Mouse (Mus musculus) hindbrain, embryonic 15.5 days (tissue): ENCODE results near the gene Prickle2. TPM values are rescaled to one million over a fixed set of nuclear protein-coding genes. Genes with fewer than 3 reads are reported as not detected.

Experiments
- ATAC-seq: fragments of 200-750 bp; cut with Nextera tagmentation; 2 replicates; pipeline ENCODE4 v1.8.0; 2017; ENCODE audit warnings: low read depth, moderate number of reproducible peaks, moderate TSS enrichment; ENCODE audit not compliant: low FRiP score
- H3K27ac ChIP-seq: fragments of 300-500 bp; sonication (generic); replicated peaks from 2 replicates; pipeline ENCODE4 v1.5.1; 2015; ENCODE audit warnings: mild to moderate bottlenecking, inconsistent platforms
- H3K27me3 ChIP-seq: fragments of 300-500 bp; sonication (generic); 2 replicates; pipeline ENCODE4 v1.6.1; 2015; ENCODE audit warnings: control low read depth, inconsistent platforms
- H3K36me3 ChIP-seq: fragments of 300-500 bp; sonication (generic); 2 replicates; pipeline ENCODE4 v1.6.1; 2015; ENCODE audit warnings: control low read depth, inconsistent platforms
- H3K4me1 ChIP-seq: fragments of 300-500 bp; sonication (generic); replicated peaks from 2 replicates; pipeline ENCODE4 v1.6.1; 2015; ENCODE audit warnings: control low read depth, inconsistent platforms
- H3K4me2 ChIP-seq: fragments of 300-500 bp; sonication (generic); 2 replicates; pipeline ENCODE4 v1.6.1; 2015; ENCODE audit warnings: moderate library complexity, mild to moderate bottlenecking, inconsistent platforms
- H3K4me3 ChIP-seq: fragments of 300-500 bp; sonication (generic); 2 replicates; pipeline ENCODE4 v1.5.1; 2015; ENCODE audit warnings: mild to moderate bottlenecking, inconsistent platforms
- H3K9ac ChIP-seq: fragments of 300-500 bp; sonication (generic); 2 replicates; pipeline ENCODE4 v1.6.1; 2015; ENCODE audit warnings: inconsistent platforms
- H3K9me3 ChIP-seq: fragments of 300-500 bp; sonication (generic); 2 replicates; pipeline ENCODE4 v1.6.1; 2016; ENCODE audit warnings: control low read depth, inconsistent platforms
- WGBS: fragments of 180-500 bp; shearing (Covaris S2); methylation state at CpG from one replicate; pipeline ENCODE4 v1.1.7; 2015; 5-methylcytosine and 5-hydroxymethylcytosine counted together
- polyA plus RNA-seq: library from polyadenylated mRNA; unstranded; fragments of >200 nt; fragmentation: Nextera tagmentation; extraction: Ambion mirVana; gene quantifications from 2 replicates; pipeline ENCODE4 v1.2.1, GENCODE M21; 2015

The Prickle2 gene
- 15.2 and 16.1 TPM in 2 replicates for polyA plus RNA-seq

DNA sequence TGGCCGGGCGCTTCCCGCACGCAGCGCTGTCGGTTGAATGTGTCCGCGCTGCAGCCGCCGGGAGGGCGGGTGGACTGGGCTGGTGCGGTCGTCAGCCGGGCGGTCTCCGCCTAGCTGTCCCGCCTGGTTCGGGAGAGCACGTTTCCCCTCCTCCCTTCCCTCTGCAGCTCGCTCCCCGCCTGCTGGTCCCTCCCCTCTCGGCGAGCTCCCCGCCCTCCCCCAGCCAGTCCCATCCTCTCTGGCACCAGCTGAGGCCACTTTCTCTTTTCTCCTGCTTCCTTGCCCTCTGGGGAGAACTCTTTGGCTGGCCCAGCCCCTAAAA is at the start of gene Prickle2:
Gene Prickle2, minus strand, starts transcription at position 11 of the 322 bp plus-strand sequence.
- Histone ChIP-seq H3K4me2 (peak within 1 kb of the TSS; percentile 88), H3K36me3 (no peaks in the 10 kb centered on the region), H3K27ac (peak within 1 kb of the TSS; percentile 78), H3K4me3 (peak within 1 kb of the TSS; percentile 90), H3K4me1 (peaks cover 29% of the 10 kb centered on the region), H3K9me3 (no peaks in the 10 kb centered on the region), H3K27me3 (no peaks in the 10 kb centered on the region), H3K9ac (peak within 1 kb of the TSS; percentile 90)
- peak; percentile 87 for ATAC-seq
- WGBS, result under 1% methylated on average over 18 of the region's 24 CpGs

DNA sequence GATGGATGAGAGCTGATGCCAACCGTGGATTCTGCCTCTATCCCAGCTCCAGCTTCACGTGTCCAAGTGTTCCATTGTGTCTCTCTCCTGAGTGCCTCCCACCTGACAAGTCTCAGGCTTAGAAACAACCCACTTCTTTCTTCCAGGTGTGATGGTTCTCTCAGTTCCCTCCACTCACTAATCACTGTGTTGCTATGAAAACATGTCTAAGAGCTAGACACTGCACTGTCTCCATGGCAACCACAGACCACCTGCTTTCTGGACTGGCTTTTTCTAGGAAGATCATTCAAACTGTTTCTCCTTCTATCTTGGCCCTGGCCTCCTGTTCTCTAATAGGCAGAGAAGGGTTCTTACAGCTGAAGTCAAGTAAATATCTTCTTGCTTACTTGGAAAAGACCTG is 46.8 kb upstream of the Prickle2 start:
- WGBS, result 76% methylated on average over 2 of the region's 2 CpGs
- peak overlapping the region; percentile 3; the same call in 1 of the 2 replicates for H3K27ac ChIP-seq
- H3K9ac ChIP-seq, result no peak overlapping the region
- ATAC-seq, result peak; percentile 69
- no peaks in the 10 kb centered on the region for H3K27me3 ChIP-seq
- no peaks in the 10 kb centered on the region for H3K9me3 ChIP-seq
- H3K4me3 ChIP-seq, result no peak overlapping the region
- H3K36me3 ChIP-seq, result no peaks in the 10 kb centered on the region
- H3K4me1 ChIP-seq, result peaks cover 6% of the 10 kb centered on the region; the same call in 1 of the 2 replicates
- H3K4me2 ChIP-seq, result no peak overlapping the region

DNA sequence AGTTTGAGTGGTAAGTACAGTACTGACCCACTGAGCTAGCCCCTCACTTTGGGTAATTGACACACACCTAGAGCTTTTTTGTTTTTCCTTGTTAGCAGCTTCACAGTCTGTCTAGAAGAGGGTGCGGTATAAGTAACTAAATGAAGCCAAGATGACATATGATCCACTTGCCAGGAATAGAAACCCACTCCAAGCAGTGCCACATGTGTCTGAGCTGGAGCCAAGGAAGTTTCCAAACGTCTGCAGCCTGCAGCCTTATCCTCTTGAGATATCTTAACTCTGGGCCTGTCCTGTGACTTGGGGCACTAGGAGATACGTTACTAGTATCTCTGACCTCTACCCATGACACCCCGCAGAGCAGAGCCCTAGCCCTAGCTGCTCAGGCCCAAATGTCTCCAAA is 43.5 kb upstream of the Prickle2 start:
- Histone ChIP-seq H3K36me3 (no peaks in the 10 kb centered on the region), H3K27me3 (no peaks in the 10 kb centered on the region), H3K9ac (no peak overlapping the region), H3K9me3 (no peaks in the 10 kb centered on the region), H3K4me2 (no peak overlapping the region), H3K4me3 (no peak overlapping the region), H3K27ac (no peak overlapping the region), H3K4me1 (peaks cover 6% of the 10 kb centered on the region; the same call in 1 of the 2 replicates)
- ATAC-seq, result no peak
- WGBS, result 70% methylated on average over 4 of the region's 4 CpGs

DNA sequence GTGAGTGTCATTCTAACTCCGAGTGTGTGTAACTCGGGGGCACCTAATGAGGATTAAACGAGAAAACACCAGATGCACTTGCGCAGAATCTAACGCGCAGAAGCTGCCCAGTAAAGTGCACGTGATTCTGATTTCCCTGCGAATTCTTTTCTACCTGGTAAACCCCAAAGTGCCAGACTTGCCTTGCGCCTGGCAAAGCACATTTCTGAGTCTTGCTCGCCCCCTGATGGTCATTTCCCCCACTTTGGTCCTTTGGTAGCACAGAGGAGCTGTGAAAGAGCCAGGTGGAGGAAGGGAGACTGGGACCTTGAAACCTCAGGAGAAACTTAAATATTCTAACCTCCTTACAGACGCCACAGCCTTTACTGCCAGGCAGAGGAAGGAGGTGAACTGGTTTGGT is 37.6 kb upstream of the Prickle2 start:
- 14% methylated on average over 11 of the region's 11 CpGs for WGBS
- Histone ChIP-seq H3K27me3 (no peaks in the 10 kb centered on the region), H3K4me1 (no peaks in the 10 kb centered on the region; the same call in 1 of the 2 replicates), H3K9me3 (no peaks in the 10 kb centered on the region), H3K4me3 (0 out of 2 replicates have a peak overlapping the region, but pooled peaks have one; percentile 5), H3K27ac (no peak overlapping the region), H3K4me2 (peak overlapping the region; percentile 49), H3K36me3 (no peaks in the 10 kb centered on the region), H3K9ac (no peak overlapping the region)
- ATAC-seq, result peak; percentile 86

DNA sequence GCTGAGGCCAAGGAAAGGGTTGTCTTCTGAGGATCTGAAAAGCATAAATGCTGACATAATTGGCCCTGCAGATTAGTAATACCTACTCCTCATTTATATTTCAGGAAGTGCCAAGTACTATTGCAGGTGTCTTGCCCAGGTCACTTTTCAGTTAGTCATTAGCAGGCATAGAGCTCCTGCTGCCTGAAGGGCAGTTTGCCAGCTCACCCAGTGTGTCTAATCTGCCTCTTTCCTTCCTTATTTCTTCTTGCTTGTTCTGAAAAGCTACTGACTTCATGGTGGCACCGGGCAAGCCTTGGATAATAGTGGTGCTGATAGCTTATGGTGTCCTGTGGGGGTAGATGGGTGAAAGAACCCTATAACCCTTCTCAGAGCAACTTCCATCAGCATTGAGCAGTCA is 31.2 kb upstream of the Prickle2 start:
- no peaks in the 10 kb centered on the region for H3K36me3 ChIP-seq
- no peak overlapping the region for H3K27ac ChIP-seq
- H3K27me3 ChIP-seq, result no peaks in the 10 kb centered on the region
- no peaks in the 10 kb centered on the region for H3K4me1 ChIP-seq
- 81% methylated on average over 1 of the region's 1 CpGs for WGBS
- ATAC-seq, result no peak
- no peaks in the 10 kb centered on the region for H3K9me3 ChIP-seq
- no peak overlapping the region for H3K9ac ChIP-seq
- no peak overlapping the region for H3K4me2 ChIP-seq
- H3K4me3 ChIP-seq, result no peak overlapping the region

DNA sequence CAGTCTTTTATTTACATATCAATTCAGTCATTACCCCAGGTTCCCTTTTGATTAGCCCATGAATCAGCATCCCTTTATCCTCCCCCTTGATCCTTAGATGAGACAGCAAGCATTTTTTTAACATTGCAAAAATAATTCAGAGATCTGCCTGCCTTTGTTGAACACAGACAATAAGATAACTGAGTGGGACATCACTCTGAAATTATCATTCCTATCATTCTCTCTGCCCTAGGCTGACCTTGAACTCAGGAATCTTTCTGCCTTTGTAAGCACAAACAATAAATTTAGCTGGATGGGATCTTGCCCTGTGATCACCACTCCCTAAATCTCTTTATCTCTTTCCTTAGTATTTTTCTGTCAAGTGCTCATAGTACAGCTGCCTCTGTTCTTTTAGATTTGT is 27.7 kb upstream of the Prickle2 start:
- Histone ChIP-seq H3K27ac (no peak overlapping the region), H3K4me3 (no peak overlapping the region), H3K9ac (no peak overlapping the region), H3K36me3 (no peaks in the 10 kb centered on the region), H3K27me3 (no peaks in the 10 kb centered on the region), H3K4me2 (no peak overlapping the region), H3K4me1 (peaks cover 3% of the 10 kb centered on the region), H3K9me3 (no peaks in the 10 kb centered on the region)
- ATAC-seq, result no peak

DNA sequence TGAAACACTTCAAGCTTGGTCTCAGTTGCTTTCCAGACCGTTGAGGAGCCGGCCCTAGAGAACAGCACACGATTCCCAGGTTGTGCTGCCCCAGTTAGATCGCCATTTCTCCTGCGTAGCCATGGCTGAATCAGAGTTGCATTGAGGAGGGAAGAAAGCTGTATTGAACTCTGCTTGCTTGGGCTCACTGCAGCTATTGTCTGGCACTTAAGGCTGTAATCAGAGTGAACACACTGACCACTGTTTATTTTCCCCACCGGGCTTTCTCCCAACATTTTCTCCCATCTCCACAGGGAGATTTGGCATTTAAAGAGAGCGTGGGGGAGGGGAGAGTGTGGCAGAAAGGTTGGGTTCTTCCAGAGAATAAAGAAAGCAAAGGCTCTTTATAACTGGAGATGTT is 22.6 kb upstream of the Prickle2 start:
- Histone ChIP-seq H3K9me3 (no peaks in the 10 kb centered on the region), H3K27me3 (no peaks in the 10 kb centered on the region), H3K27ac (peak overlapping the region; percentile 63), H3K36me3 (no peaks in the 10 kb centered on the region), H3K4me2 (peak overlapping the region; percentile 30), H3K4me3 (no peak overlapping the region), H3K4me1 (peaks cover 32% of the 10 kb centered on the region), H3K9ac (no peak overlapping the region)
- 32% methylated on average over 7 of the region's 7 CpGs for WGBS
- ATAC-seq, result peak; percentile 65; the same call in 1 of the 2 replicates

DNA sequence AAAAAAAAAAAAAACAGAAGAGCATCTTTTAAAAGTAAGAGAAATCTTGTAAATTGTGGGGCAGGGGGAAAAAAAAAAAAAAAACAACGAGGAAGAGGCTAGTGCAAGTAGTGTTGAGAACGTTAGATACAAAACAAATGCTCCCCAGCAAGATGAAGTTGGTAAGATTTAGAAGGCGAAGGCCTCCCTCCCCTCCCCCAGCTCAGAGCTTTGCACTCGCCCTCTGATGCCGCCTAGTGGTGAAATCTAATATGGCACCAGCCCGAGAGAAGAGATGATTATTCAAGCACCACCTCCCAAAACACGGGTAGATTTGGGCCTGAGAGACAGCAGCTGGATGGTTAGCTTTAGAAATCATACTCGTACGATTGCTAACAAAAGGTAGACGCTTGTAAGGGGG is 22.1 kb upstream of the Prickle2 start:
- H3K4me3 ChIP-seq, result no peak overlapping the region
- no peaks in the 10 kb centered on the region for H3K27me3 ChIP-seq
- peaks cover 32% of the 10 kb centered on the region for H3K4me1 ChIP-seq
- H3K36me3 ChIP-seq, result no peaks in the 10 kb centered on the region
- no peak overlapping the region for H3K9ac ChIP-seq
- peak overlapping the region; percentile 30 for H3K4me2 ChIP-seq
- H3K27ac ChIP-seq, result peak overlapping the region; percentile 63
- H3K9me3 ChIP-seq, result no peaks in the 10 kb centered on the region
- 3% methylated on average over 10 of the region's 10 CpGs for WGBS
- ATAC-seq, result no peak

DNA sequence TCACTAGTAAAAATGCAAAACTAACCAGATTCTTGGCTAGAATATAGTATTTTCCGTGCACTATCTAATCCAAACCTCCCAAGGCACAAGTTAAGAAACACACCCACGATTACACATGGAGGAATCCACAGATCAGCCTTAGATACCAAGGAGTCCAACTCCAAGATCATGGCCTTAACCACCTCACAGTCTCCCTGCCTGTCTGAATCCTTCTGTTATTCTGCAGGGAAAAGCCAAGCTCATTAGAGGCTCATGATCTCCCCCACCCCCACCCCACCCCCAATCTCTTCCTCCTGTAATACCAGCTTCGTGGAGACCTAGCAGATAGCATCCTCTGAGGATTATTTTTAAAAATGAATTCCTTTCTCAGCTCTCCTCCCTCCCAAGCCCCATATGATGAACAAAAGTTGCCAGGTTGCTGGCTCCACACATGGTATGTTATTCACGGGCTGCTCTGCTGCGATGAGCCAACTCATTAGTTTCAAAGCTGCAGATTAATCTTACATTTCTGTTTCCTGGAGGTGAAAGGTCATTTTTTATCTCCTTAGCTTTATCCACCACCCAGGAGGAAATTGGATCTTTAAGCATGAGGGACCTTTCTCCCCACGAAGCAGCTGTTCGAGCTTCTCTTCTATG is 21.5 kb upstream of the Prickle2 start:
- Histone ChIP-seq H3K36me3 (no peaks in the 10 kb centered on the region), H3K4me2 (no peak overlapping the region), H3K27me3 (no peaks in the 10 kb centered on the region), H3K4me1 (peaks cover 32% of the 10 kb centered on the region), H3K9ac (no peak overlapping the region), H3K9me3 (no peaks in the 10 kb centered on the region), H3K4me3 (no peak overlapping the region), H3K27ac (no peak overlapping the region; the same call in 1 of the 2 replicates)
- 20% methylated on average over 7 of the region's 7 CpGs for WGBS
- no peak for ATAC-seq

DNA sequence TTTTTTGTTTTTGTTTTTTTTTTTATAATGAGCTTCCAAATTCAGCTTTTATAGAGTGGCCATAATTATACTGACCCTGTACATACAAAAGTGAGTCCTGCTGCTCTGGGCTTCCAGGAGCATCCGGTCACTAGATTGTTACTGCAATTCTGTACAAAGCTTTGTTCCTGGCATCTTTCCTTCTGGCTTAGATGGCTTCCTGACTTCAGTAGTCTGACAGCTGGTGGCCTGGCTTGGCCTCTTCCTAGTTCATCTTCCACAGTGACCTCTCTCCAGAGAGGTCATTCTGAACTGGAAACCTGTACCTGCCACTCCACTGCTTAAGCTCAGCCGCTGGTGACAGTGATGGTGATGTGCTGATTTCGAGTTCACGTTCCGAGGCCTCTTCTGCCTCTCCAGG is 20.2 kb upstream of the Prickle2 start:
- Histone ChIP-seq H3K27ac (no peak overlapping the region), H3K4me3 (no peak overlapping the region), H3K9me3 (no peaks in the 10 kb centered on the region), H3K4me2 (no peak overlapping the region), H3K4me1 (peaks cover 32% of the 10 kb centered on the region), H3K36me3 (no peaks in the 10 kb centered on the region), H3K27me3 (no peaks in the 10 kb centered on the region), H3K9ac (no peak overlapping the region)
- ATAC-seq, result no peak
- 86% methylated on average over 5 of the region's 5 CpGs for WGBS

DNA sequence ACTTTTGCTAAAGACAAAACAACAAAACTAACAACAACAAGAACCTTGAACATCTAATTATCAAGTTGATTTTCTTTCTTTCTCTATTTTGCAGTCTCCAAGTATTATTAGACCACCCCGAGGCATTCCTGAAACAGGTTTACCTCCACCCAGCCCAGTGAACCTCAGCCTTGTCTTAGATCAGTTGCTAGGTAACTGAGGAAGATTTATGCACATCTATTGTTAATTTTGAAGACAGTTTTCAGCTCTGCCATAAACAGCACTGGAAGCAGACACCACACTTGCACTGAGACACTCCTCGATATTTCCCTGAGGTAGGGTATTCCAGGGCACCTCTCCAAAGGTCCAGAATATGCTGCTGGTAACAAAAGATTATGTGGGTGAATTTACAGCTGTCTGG is 18.4 kb upstream of the Prickle2 start:
- ATAC-seq, result no peak

DNA sequence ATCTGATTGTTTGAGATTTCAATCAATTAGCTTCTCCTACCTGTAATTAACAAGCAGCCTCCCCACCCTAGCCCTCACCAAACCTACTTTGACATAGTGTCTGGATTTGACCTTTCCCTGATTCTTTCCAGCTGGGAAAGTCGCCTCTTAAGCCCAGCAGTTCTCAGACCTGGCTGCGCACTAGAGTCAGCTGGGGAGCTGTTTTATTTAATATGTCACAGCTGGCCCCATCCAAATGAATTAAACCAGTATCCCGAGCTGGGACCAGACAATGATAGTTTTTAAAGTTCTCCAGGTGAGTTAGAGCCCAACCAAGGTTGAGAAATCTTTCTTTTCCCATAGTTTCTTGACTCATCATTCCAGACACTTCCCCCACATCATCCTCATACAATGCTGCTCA is 9.9 kb upstream of the Prickle2 start:
- Histone ChIP-seq H3K4me1 (no peaks in the 10 kb centered on the region), H3K4me2 (no peak overlapping the region), H3K27me3 (no peaks in the 10 kb centered on the region), H3K9ac (no peak overlapping the region), H3K9me3 (no peaks in the 10 kb centered on the region), H3K4me3 (no peak overlapping the region), H3K36me3 (no peaks in the 10 kb centered on the region), H3K27ac (no peak overlapping the region)
- no peak for ATAC-seq
- WGBS, result 46% methylated on average over 3 of the region's 3 CpGs

More for the DNA sequence above, 18.4 kb upstream of the Prickle2 start:
- Histone ChIP-seq H3K4me1 (peaks cover 32% of the 10 kb centered on the region), H3K4me3 (no peak overlapping the region), H3K36me3 (no peaks in the 10 kb centered on the region), H3K4me2 (no peak overlapping the region), H3K9ac (no peak overlapping the region), H3K27me3 (no peaks in the 10 kb centered on the region), H3K27ac (peak overlapping the region; percentile 51; the same call in 1 of the 2 replicates), H3K9me3 (no peaks in the 10 kb centered on the region)
- WGBS, result 22% methylated on average over 2 of the region's 2 CpGs

DNA sequence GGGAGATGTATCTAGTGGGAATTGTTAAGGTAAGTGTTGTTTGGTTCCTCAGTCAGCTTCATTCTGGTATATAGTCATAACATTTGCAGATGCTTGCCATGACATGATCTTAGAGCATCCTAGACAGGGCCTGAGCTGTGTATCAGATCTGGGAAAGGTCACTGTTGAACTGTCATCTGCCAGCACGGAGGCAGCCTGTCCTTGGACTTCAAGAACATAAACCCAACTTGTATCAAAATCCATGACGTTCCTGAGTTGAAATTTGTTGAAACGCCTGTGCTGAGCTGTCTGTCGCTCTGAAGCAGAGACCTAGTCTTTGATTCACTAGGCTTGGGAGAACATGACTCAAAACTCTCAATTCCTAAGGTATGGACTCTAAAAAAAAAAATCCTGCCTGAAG is 8.8 kb upstream of the Prickle2 start:
- H3K27ac ChIP-seq, result no peak overlapping the region
- H3K4me2 ChIP-seq, result no peak overlapping the region
- no peaks in the 10 kb centered on the region for H3K9me3 ChIP-seq
- no peak overlapping the region for H3K9ac ChIP-seq
- WGBS, result 93% methylated on average over 4 of the region's 4 CpGs
- no peaks in the 10 kb centered on the region for H3K27me3 ChIP-seq
- no peaks in the 10 kb centered on the region for H3K36me3 ChIP-seq
- H3K4me3 ChIP-seq, result no peak overlapping the region
- no peaks in the 10 kb centered on the region for H3K4me1 ChIP-seq
- no peak for ATAC-seq
